Mouse (Mus musculus) bone marrow, adult 2 months (tissue): ENCODE data around the gene Rd3l.

ENCODE experiments used
- CTCF ChIP-seq: fragments of 200-500 bp; IDR thresholded peaks from 2 replicates; pipeline ENCODE4 v1.5.1; 2011; ENCODE audit warnings: low read length, control low read depth; ENCODE audit not compliant: control insufficient read depth, insufficient read depth
- POLR2A ChIP-seq: fragments of 200-500 bp; IDR thresholded peaks from 2 replicates; pipeline ENCODE4 v1.6.1; 2011; ENCODE audit warnings: low read depth, mild to moderate bottlenecking, control low read depth, low read length, borderline replicate concordance; ENCODE audit not compliant: control insufficient read depth

- TF ChIP-seq CTCF (no peak), POLR2A (no peak)
Measured at GRCm38 (mm10) chr12:111963339-111963738, 17.8 kb downstream of the Rd3l start.
